In genomic region chr11:120980427-120981035, GRCm38 (mm10) we compare ENCODE assay signal across 9 mouse cellular contexts. TPM values are rescaled to one million over a fixed set of nuclear protein-coding genes. Genes with fewer than 3 reads are reported as not detected.
DNase-seq lines count a peak whose midpoint lies in the region; ATAC-seq and TF ChIP-seq lines count a peak whose summit lies in the region.
"Had no signal": no experiment of that assay in that cellular context is flagged by ENCODE, and none has a peak within 500 bp of the region (broad histone marks: within the 10 kb centered on the region; RNA-seq: fewer than 3 reads in every experiment).

No protein-coding gene starts in this region.

- TF ChIP-seq RAD21 in MEL (IDR thresholded peaks at IDR 0.05; ENCODE audit: low read depth, low read length) = no peak

- no peak overlapping the region; the same call in 1 of the 2 replicates for H3K4me2 ChIP-seq in intestine, postnatal 0 days (replicated peaks; ENCODE audit: low read depth)
- H3K4me2 ChIP-seq: embryonic facial prominence, embryonic 13.5 days; lung, embryonic 15.5 days had no signal

- no peaks in the 10 kb centered on the region for H3K27me3 ChIP-seq in MEL (ENCODE audit: control insufficient read depth in 1 of 2, insufficient read depth in 2 of 2, low read length in 2 of 2)
- no peaks in the 10 kb centered on the region for H3K27me3 ChIP-seq in intestine, postnatal 0 days (replicated peaks; ENCODE audit: control insufficient read depth, insufficient read depth, low read length)
- no peaks in the 10 kb centered on the region for H3K27me3 ChIP-seq in limb, embryonic 10.5 days (ENCODE audit: low read depth, poor library complexity, severe bottlenecking)
- H3K27me3 ChIP-seq: embryonic facial prominence, embryonic 13.5 days; lung, embryonic 15.5 days had no signal

- H3K4me3 ChIP-seq in MEL (ENCODE audit: control insufficient read depth in 1 of 2, insufficient read depth in 1 of 2, low read depth in 2 of 2, low read length in 2 of 2) = no peak overlapping the region
- H3K4me3 ChIP-seq in bone marrow, adult 2 months (replicated peaks; ENCODE audit: control insufficient read depth, low read depth, low read length) = no peak overlapping the region
- H3K4me3 ChIP-seq in intestine, postnatal 0 days (ENCODE audit: low read depth, low read length) = no peak overlapping the region
- no peak overlapping the region for H3K4me3 ChIP-seq in limb, embryonic 10.5 days
- H3K4me3 ChIP-seq: embryonic facial prominence, embryonic 13.5 days; lung, embryonic 15.5 days had no signal

- TF ChIP-seq EP300 in MEL (IDR thresholded peaks at IDR 0.05; ENCODE audit: low read depth in 1 of 2, low read length in 2 of 2) = peak; percentile 91 to 96

- H3K4me1 ChIP-seq in MEL (ENCODE audit: control insufficient read depth in 1 of 2, insufficient read depth in 2 of 2, low read length in 2 of 2) = peaks cover 24 to 34% of the 10 kb centered on the region in 2 experiments
- no peaks in the 10 kb centered on the region; the same call in 1 of the 2 replicates for H3K4me1 ChIP-seq in bone marrow, adult 2 months (ENCODE audit: control insufficient read depth, insufficient read depth, low read length)
- H3K4me1 ChIP-seq in intestine, postnatal 0 days (replicated peaks; ENCODE audit: control insufficient read depth, insufficient read depth, low read length) = peaks cover 6% of the 10 kb centered on the region; the same call in 1 of the 2 replicates
- no peaks in the 10 kb centered on the region for H3K4me1 ChIP-seq in limb, embryonic 10.5 days

- DNase-seq in MEL (ENCODE audit: low read depth, low spot score) = peak; percentile 97
- DNase-seq in lung, postnatal 36 days = peak; percentile 72
- DNase-seq in limb, embryonic 10.5 days (ENCODE audit: low spot score) = no peak
- DNase-seq in cerebellum, adult 11 months = no peak
- no peak for DNase-seq in urinary bladder, postnatal 14 days (ENCODE audit: low spot score)

- ATAC-seq in intestine, postnatal 0 days = peak; percentile 39; the same call in 1 of the 2 replicates

- no peak overlapping the region for H3K9ac ChIP-seq in MEL (ENCODE audit: control insufficient read depth, low read depth, low read length, poor library complexity, severe bottlenecking)
- H3K9ac ChIP-seq in intestine, postnatal 0 days (ENCODE audit: low read depth, low read length) = no peak overlapping the region
- H3K9ac ChIP-seq: embryonic facial prominence, embryonic 13.5 days; lung, embryonic 15.5 days had no signal

- H3K27ac ChIP-seq in MEL (ENCODE audit: control insufficient read depth, low read depth, low read length) = peak overlapping the region; percentile 87
- peak overlapping the region; percentile 57 for H3K27ac ChIP-seq in bone marrow, adult 2 months (ENCODE audit: control insufficient read depth, insufficient read depth, low read depth, low read length, poor library complexity)
- H3K27ac ChIP-seq in intestine, postnatal 0 days (ENCODE audit: low read depth, low read length) = peak overlapping the region; percentile 62; the same call in 1 of the 2 replicates
- no peak overlapping the region for H3K27ac ChIP-seq in limb, embryonic 10.5 days
- H3K27ac ChIP-seq: embryonic facial prominence, embryonic 13.5 days; lung, embryonic 15.5 days had no signal

- TF ChIP-seq POLR2A in MEL (IDR thresholded peaks at IDR 0.05; ENCODE audit: control insufficient read depth in 1 of 2, insufficient read depth in 1 of 2, low read depth in 1 of 2, low read length in 2 of 2, poor library complexity in 1 of 2) = no peak
- no peak for TF ChIP-seq POLR2A in bone marrow, adult 2 months (IDR thresholded peaks at IDR 0.05; ENCODE audit: borderline replicate concordance, control insufficient read depth, low read depth, low read length)

- WGBS in bone marrow, adult 2 months = 72% methylated on average over 9 of the region's 9 CpGs
- 49% methylated on average over 9 of the region's 9 CpGs for WGBS in intestine, postnatal 0 days
- WGBS in limb, embryonic 10.5 days = 95% methylated on average over 9 of the region's 9 CpGs

- H3K36me3 ChIP-seq in MEL (ENCODE audit: control insufficient read depth in 1 of 2, insufficient read depth in 2 of 2, low read length in 2 of 2) = peaks cover 53 to 69% of the 10 kb centered on the region in 2 experiments
- H3K36me3 ChIP-seq in intestine, postnatal 0 days (ENCODE audit: control insufficient read depth, insufficient read depth) = peaks cover 63% of the 10 kb centered on the region
- H3K36me3 ChIP-seq in limb, embryonic 10.5 days = peaks cover 99% of the 10 kb centered on the region

- H3K79me2 ChIP-seq in MEL (ENCODE audit: control insufficient read depth, insufficient read depth, low read length, poor library complexity) = peaks cover 41% of the 10 kb centered on the region

- H3K9me3 ChIP-seq in MEL (replicated peaks; ENCODE audit: insufficient read depth, low read length) = no peaks in the 10 kb centered on the region
- no peaks in the 10 kb centered on the region for H3K9me3 ChIP-seq in intestine, postnatal 0 days (ENCODE audit: control insufficient read depth)
- no peaks in the 10 kb centered on the region for H3K9me3 ChIP-seq in limb, embryonic 10.5 days (replicated peaks)
- H3K9me3 ChIP-seq: embryonic facial prominence, embryonic 13.5 days; lung, embryonic 15.5 days had no signal

- no peak for TF ChIP-seq CTCF in MEL (IDR thresholded peaks at IDR 0.05 in 2 of 3, conservative IDR thresholded peaks at IDR 0.05 in 1 of 3; ENCODE audit: control insufficient read depth in 1 of 3, insufficient read depth in 1 of 3, low read depth in 2 of 3, low read length in 3 of 3, poor library complexity in 1 of 3, severe bottlenecking in 1 of 3)
- TF ChIP-seq CTCF in bone marrow, adult 2 months (IDR thresholded peaks at IDR 0.05; ENCODE audit: control insufficient read depth, insufficient read depth, low read length) = no peak
- no peak for TF ChIP-seq CTCF in intestine, postnatal 0 days (IDR thresholded peaks at IDR 0.05; ENCODE audit: low read depth)

TF ChIP-seq in MEL, 35 proteins besides CTCF, POLR2A, EP300 and RAD21 (continues in another document):
- TF ChIP-seq POLR2AphosphoS2 (IDR thresholded peaks at IDR 0.05; ENCODE audit: low read length) (no peak; the same call in 1 of the 2 replicates), MYB (IDR thresholded peaks at IDR 0.05; ENCODE audit: low read depth, low read length) (no peak), USF1 (IDR thresholded peaks at IDR 0.05; ENCODE audit: low read depth, low read length) (no peak), SIN3A (IDR thresholded peaks at IDR 0.05; ENCODE audit: low read length) (peak; percentile 62), GABPA (IDR thresholded peaks at IDR 0.05; ENCODE audit: low read depth, low read length) (no peak), ZMIZ1 (IDR thresholded peaks at IDR 0.05; ENCODE audit: low read depth, low read length) (peak; percentile 11), ZC3H11A (IDR thresholded peaks at IDR 0.05; ENCODE audit: low read depth, low read length) (peak; percentile 16; the same call in 1 of the 2 replicates), GATA1 (IDR thresholded peaks at IDR 0.05; ENCODE audit: low read depth, low read length) (peak; percentile 100), MYC (IDR thresholded peaks at IDR 0.05; ENCODE audit: low read depth, low read length) (peak; percentile 49; the same call in 1 of the 2 replicates), MAX (IDR thresholded peaks at IDR 0.05; ENCODE audit: low read length) (no peak; the same call in 1 of the 2 replicates), E2F4 (IDR thresholded peaks at IDR 0.05; ENCODE audit: borderline replicate concordance, low read depth, low read length) (no peak), MAZ (IDR thresholded peaks at IDR 0.05; ENCODE audit: low read depth, low read length) (peak; percentile 21; the same call in 1 of the 2 replicates), ELF1 (IDR thresholded peaks at IDR 0.05; ENCODE audit: low read depth, low read length) (no peak), BHLHE40 (IDR thresholded peaks at IDR 0.05; ENCODE audit: borderline replicate concordance, low read depth, low read length) (peak; percentile 44; the same call in 1 of the 2 replicates)

RNA-seq across cellular contexts. Expression of gene Csnk1d, which starts 10.6 kb away (rescaled TPM):
- total RNA-seq in MEL (2012; rRNA removed) = 81.3 and 83.2 TPM in 2 replicates
- 100 to 1,000 TPM; 121 to 329 TPM for polyA plus RNA-seq in MEL (2012; ENCODE audit: insufficient read depth in 1 of 2, insufficient read length in 2 of 2, low read depth in 1 of 2, low replicate concordance in 2 of 2, missing spikeins in 1 of 2)
- 35.6 and 58.3 TPM in 2 replicates for polyA plus RNA-seq in bone marrow, adult 2 months (2011; ENCODE audit: insufficient read depth, insufficient read length, low replicate concordance, missing spikeins)
- polyA plus RNA-seq in intestine, postnatal 0 days (2015; fragmentation: Nextera tagmentation; extraction: Ambion mirVana) = 62.0 and 65.6 TPM in 2 replicates
- polyA plus RNA-seq in limb, embryonic 10.5 days (2016; fragmentation: Nextera tagmentation; extraction: Ambion mirVana) = 126 and 136 TPM in 2 replicates

RNA-seq across cellular contexts. Expression of gene Slc16a3, which starts 32.3 kb away (rescaled TPM):
- total RNA-seq in MEL (2012; rRNA removed) = 570 and 748 TPM in 2 replicates
- 100 to 1,000 TPM in 1 of 2 experiments, 10 to 100 TPM in 1; 85.7 to 610 TPM for polyA plus RNA-seq in MEL (2012; ENCODE audit: insufficient read depth in 1 of 2, insufficient read length in 2 of 2, low read depth in 1 of 2, low replicate concordance in 2 of 2, missing spikeins in 1 of 2)
- polyA plus RNA-seq in bone marrow, adult 2 months (2011; ENCODE audit: insufficient read depth, insufficient read length, low replicate concordance, missing spikeins) = 14.3 and 50.1 TPM in 2 replicates
- polyA plus RNA-seq in intestine, postnatal 0 days (2015; fragmentation: Nextera tagmentation; extraction: Ambion mirVana) = 7.2 and 8.0 TPM in 2 replicates
- polyA plus RNA-seq in limb, embryonic 10.5 days (2016; fragmentation: Nextera tagmentation; extraction: Ambion mirVana) = 119 and 165 TPM in 2 replicates

RNA-seq across cellular contexts. Expression of gene Ccdc57, which starts 47.9 kb away (rescaled TPM):
- 4.4 and 5.3 TPM in 2 replicates for total RNA-seq in MEL (2012; rRNA removed)
- 1 to 10 TPM in 1 of 2 experiments, not detected in 1; 7.4 TPM for polyA plus RNA-seq in MEL (2012; ENCODE audit: insufficient read depth in 1 of 2, insufficient read length in 2 of 2, low read depth in 1 of 2, low replicate concordance in 2 of 2, missing spikeins in 1 of 2)
- polyA plus RNA-seq in bone marrow, adult 2 months (2011; ENCODE audit: insufficient read depth, insufficient read length, low replicate concordance, missing spikeins) = 2.7 and 14.6 TPM in 2 replicates
- 1.1 and 1.3 TPM in 2 replicates for polyA plus RNA-seq in intestine, postnatal 0 days (2015; fragmentation: Nextera tagmentation; extraction: Ambion mirVana)
- 7.0 and 7.2 TPM in 2 replicates for polyA plus RNA-seq in limb, embryonic 10.5 days (2016; fragmentation: Nextera tagmentation; extraction: Ambion mirVana)

RNA-seq across cellular contexts. Expression of gene Cd7, which starts 58.7 kb away (rescaled TPM):
- 0.39 and 0.58 TPM in 2 replicates for total RNA-seq in MEL (2012; rRNA removed)
- under 1 TPM in 1 of 2 experiments, not detected in 1; 0.33 TPM for polyA plus RNA-seq in MEL (2012; ENCODE audit: insufficient read depth in 1 of 2, insufficient read length in 2 of 2, low read depth in 1 of 2, low replicate concordance in 2 of 2, missing spikeins in 1 of 2)
- 1.7 and 3.6 TPM in 2 replicates for polyA plus RNA-seq in bone marrow, adult 2 months (2011; ENCODE audit: insufficient read depth, insufficient read length, low replicate concordance, missing spikeins)
- 2.2 and 2.3 TPM in 2 replicates for polyA plus RNA-seq in intestine, postnatal 0 days (2015; fragmentation: Nextera tagmentation; extraction: Ambion mirVana)
- not detected in 2 replicates for polyA plus RNA-seq in limb, embryonic 10.5 days (2016; fragmentation: Nextera tagmentation; extraction: Ambion mirVana)

Comparison
In these comparisons a context has a peak if more than half of its experiments do, and no peak if none do; other contexts are left out.
1. DNase-seq: peak in MEL (single experiment) and lung, postnatal 36 days (single experiment); none in limb, embryonic 10.5 days (single experiment), cerebellum, adult 11 months (single experiment) and urinary bladder, postnatal 14 days (single experiment).